Mouse (Mus musculus) cerebellum, adult 2 months (tissue): ENCODE results near the gene Myh11.

Experiments used
- CTCF ChIP-seq: fragments of 200-500 bp; IDR thresholded peaks from 2 replicates; pipeline ENCODE4 v1.5.1; 2011; ENCODE audit warnings: low read depth, mild to moderate bottlenecking, control low read depth, low read length, moderate library complexity, borderline replicate concordance; ENCODE audit not compliant: insufficient read depth
- POLR2A ChIP-seq: fragments of 200-500 bp; IDR thresholded peaks from 2 replicates; pipeline ENCODE4 v1.6.1; 2011; ENCODE audit warnings: low read length, control low read depth, borderline replicate concordance; ENCODE audit not compliant: insufficient read depth

GRCm38 (mm10) chr16:14156312-14156711 lies 134.9 kb downstream of the Myh11 start:
- TF ChIP-seq CTCF (no peak), POLR2A (no peak)
